Mouse (Mus musculus) erythroblast, embryonic 14.5 days (primary cell): Measurements from ENCODE around the gene Ip6k1.

Experiments
- GATA1 ChIP-seq: IDR thresholded peaks from 2 replicates; pipeline ENCODE4 v1.6.1; 2012; ENCODE audit warnings: low read length, inconsistent platforms, mixed read lengths
- TAL1 ChIP-seq: IDR thresholded peaks from 3 replicates; pipeline ENCODE4 v1.6.1; 2012; ENCODE audit warnings: low read length, inconsistent platforms, mixed read lengths

- TF ChIP-seq TAL1 (no peak), GATA1 (no peak)
These were observed 50.8 kb downstream of the Ip6k1 start, which contains the start of gene Amigo3 for GRCm38 (mm10) chr9:108052885-108053664.
